Mouse (Mus musculus) E14TG2a.4 (cell line): ENCODE results near the gene Gga2.

Experiments
- CTCF ChIP-seq: conservative IDR thresholded peaks from 2 replicates; pipeline ENCODE4 v1.5.1; 2014; ENCODE audit warnings: low read length
- NANOG ChIP-seq: IDR thresholded peaks from 2 replicates; pipeline ENCODE4 v1.6.1; 2014; ENCODE audit warnings: borderline replicate concordance, low read length, mixed read lengths
- POU5F1 ChIP-seq: IDR thresholded peaks from 2 replicates; pipeline ENCODE4 v1.6.1; 2014; ENCODE audit warnings: low read length, borderline replicate concordance

DNA sequence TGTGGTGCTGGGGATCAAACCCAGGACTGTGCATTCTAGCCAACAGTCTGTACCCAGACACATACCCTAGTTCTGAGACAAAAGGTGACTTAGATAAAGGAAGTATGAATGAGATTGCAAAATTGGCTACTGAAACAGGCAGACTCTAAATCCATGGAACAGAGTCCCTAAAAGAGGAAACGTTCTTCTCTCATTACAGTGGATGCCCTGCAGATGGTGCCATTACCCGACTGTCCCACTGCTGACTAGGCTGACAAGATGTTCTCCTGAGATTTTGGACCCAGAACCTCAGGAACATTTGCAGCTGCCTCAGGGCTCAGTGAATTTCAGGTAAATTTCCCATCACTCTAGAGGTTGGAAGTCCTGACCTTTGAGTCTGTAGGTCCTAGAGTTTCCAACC, 13.3 kb upstream of the Gga2 start:
- TF ChIP-seq CTCF (no peak), POU5F1 (no peak), NANOG (no peak)
